Mouse (Mus musculus) cerebellum, adult (tissue): ENCODE results near the gene Daglb.
A peak's percentile ranks its signal among the peaks of the same experiment; 100 is the strongest.
"Not testable (repeated sequence)": the region's sequence is repeated elsewhere in the genome, so short reads cannot be mapped to it uniquely, and the experiment has no call there.

ENCODE experiments used
- ATAC-seq: cut with Nextera tagmentation; 2 replicates; pipeline ENCODE4 v1.9.2; 2017; ENCODE audit warnings: mild to moderate bottlenecking, moderate library complexity, mixed read lengths; ENCODE audit not compliant: insufficient number of reproducible peaks, low FRiP score, low TSS enrichment

Gene Daglb

GRCm38 (mm10) chr5:143517005-143517404 lies 52.6 kb downstream of the Daglb start:
- ATAC-seq, result no peak

DNA sequence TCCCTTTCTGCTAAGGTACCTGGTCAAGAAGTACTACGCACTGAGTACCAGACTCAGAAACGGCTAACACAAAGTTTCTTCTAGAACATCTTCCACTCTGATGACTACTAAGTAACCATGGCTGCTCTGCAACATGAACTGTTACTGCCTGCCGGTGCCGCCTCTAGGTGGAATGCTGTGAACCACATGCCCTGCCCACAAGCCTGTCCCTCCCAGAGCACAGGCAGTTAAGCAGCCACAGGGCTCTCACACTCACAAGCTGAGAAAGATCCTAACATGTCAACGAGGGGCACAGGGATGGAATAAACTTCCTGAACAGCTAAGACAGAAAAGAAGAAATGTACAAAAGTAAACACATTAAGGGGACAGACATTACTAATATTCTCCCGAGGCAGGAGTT lies 53.1 kb downstream of the Daglb start:
- ATAC-seq, result no peak

- no peak for ATAC-seq
Observed at GRCm38 (mm10) chr5:143518045-143518591, 53.7 kb downstream of the Daglb start.

GRCm38 (mm10) chr5:143520415-143520814 lies 56.0 kb downstream of the Daglb start:
- ATAC-seq, result no peak

- ATAC-seq, result no peak
Observed at GRCm38 (mm10) chr5:143522882-143523281, 58.5 kb downstream of the Daglb start.

GRCm38 (mm10) chr5:143525454-143526225 lies 61.3 kb downstream of the Daglb start:
- no peak for ATAC-seq

DNA sequence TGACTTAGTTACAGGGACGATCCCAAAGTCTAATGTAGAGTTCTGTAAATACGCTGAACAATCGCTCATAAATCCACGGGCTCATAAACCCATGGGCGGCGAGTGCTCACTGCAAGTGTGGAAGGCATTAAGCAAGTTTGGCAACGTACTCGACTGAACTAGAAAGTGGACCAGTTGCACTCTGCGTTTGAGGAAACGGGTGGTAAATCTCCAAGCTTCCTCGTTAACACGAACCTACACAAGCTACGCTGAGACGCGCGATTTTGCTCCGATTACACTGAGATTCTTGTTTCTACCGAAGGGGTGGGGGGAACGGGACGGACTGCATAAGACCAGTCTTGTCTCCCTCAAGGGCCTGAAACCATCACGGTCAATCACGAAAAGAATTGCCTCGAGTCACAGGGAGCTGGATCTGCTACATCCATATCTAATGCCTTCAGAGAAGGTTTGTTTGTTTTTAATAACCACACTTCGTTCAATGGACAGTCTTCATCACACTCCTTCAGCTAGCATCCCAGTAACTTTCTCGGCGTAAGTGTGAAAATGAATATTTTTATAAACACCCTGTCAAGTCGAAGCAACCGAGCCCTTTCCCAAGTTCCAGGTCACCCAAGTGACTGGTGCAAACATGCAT lies 62.4 kb downstream of the Daglb start:
- ATAC-seq, result no peak

- peak; percentile 92 for ATAC-seq
Observed at GRCm38 (mm10) chr5:143527486-143528307, 63.3 kb downstream of the Daglb start, which contains the start of gene Rac1. TSS of gene Rac1 (minus strand) at chr5:143528036.

- ATAC-seq, result 0 out of 2 replicates have a peak, but pooled peaks have one; percentile 36
Observed at GRCm38 (mm10) chr5:143528308-143528683, 63.9 kb downstream of the Daglb start.

GRCm38 (mm10) chr5:143530715-143531114 lies 66.3 kb downstream of the Daglb start:
- ATAC-seq, result no peak

DNA sequence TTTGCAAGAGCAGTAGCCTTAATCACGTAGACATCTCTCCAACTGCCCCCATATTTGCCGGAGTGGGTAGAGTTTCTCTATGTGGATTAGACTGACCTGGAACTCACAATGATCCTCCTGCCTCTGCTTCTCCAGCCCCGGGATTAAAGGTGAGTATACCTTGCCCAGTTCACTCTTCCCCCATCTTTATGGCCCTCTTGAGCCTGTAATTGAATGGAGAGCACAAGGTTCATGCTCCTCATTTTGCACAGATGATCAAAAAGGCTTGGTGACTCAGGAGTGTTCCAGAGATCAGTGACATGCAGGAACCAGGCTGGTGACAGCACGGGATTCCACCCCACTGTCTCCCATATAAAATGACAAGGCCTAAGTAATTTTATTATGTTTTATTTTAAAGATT lies 70.5 kb downstream of the Daglb start:
- no peak for ATAC-seq

- ATAC-seq, result no peak
Observed at GRCm38 (mm10) chr5:143537022-143537421, 72.6 kb downstream of the Daglb start.

GRCm38 (mm10) chr5:143539111-143539510 lies 74.7 kb downstream of the Daglb start:
- no peak for ATAC-seq

DNA sequence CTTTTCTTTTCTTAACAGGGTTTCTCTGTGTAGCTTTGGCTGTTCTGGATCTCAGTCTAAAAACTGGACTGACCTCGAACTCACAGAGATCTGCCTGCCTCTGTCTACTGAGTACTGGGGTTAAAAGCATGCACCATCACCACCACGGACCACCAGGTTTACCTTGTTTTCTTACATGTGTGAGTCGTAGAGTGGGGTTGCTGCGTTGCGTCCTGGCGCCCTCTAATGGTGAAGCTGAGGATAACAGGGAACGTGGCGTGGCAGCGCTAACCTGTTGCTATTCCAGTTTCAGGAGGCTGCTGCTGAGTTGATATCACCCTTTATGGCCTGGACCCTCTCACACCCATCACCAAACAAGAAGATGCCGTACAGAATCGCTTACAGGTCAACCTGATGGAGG lies 83.0 kb downstream of the Daglb start:
- no peak for ATAC-seq

GRCm38 (mm10) chr5:143547866-143548265 lies 83.5 kb downstream of the Daglb start:
- ATAC-seq, result no peak

GRCm38 (mm10) chr5:143548401-143548846 lies 84.0 kb downstream of the Daglb start:
- peak; percentile 80 for ATAC-seq

GRCm38 (mm10) chr5:143548922-143549321 lies 84.5 kb downstream of the Daglb start:
- not testable (repeated sequence) for ATAC-seq

GRCm38 (mm10) chr5:143552911-143553310 lies 88.5 kb downstream of the Daglb start:
- ATAC-seq, result no peak

DNA sequence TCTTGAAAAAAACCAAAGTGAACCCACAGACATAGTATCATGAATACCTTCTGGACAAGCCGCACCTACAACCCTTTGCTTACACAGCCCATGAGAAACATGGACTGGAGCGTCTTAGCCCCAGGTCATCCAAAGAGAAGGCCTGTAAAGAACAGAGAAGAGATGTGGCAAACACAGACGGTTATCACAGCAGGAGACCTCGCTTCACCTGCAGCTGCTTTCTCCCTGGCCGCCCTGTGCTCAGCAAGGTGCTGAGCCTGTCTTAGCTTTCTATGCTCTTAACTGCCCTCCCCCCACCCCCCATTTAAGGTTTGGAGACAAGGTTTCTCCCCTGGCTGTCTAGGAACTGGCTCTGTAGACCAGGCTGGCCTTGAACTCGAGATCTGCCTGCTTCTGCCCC lies 90.8 kb downstream of the Daglb start:
- ATAC-seq, result no peak
